Mouse (Mus musculus) erythroblast, adult 5-6 weeks (primary cell): ENCODE results near the gene Sema6c. TPM values are rescaled to one million over a fixed set of nuclear protein-coding genes. Genes with fewer than 3 reads are reported as not detected.
"Not testable (repeated sequence)": the region's sequence is repeated elsewhere in the genome, so short reads cannot be mapped to it uniquely, and the experiment has no call there.

Experiments used
- ATAC-seq: replicated peaks from 2 replicates; pipeline ENCODE4 v1.8.0; 2016; ENCODE audit warnings: moderate number of reproducible peaks, mild to moderate bottlenecking, moderate TSS enrichment, inconsistent platforms; ENCODE audit not compliant: poor library complexity, low FRiP score, severe bottlenecking
- total RNA-seq, 2 experiments: library from RNA; stranded (forward) in 1 of 2; stranded (reverse) in 1 of 2; fragments of 150-400 nt in 1 of 2; fragments of 200-764, 138-1000 nt in 1 of 2; gene quantifications; 2 replicates each; pipeline versions ENCODE4 v1.2.3 to v1.2.4; 2015 to 2017; ENCODE audit warnings: low replicate concordance in 2 of 2

The Sema6c gene
- total RNA-seq (2015; ENCODE audit: low replicate concordance) (not detected in 2 replicates), total RNA-seq (2017; ENCODE audit: low replicate concordance) (not detected in 2 replicates)

GRCm38 (mm10) chr3:95159987-95160963, at the start of gene Sema6c:
Gene Sema6c (plus strand): TSS chr3:95160457.
- ATAC-seq = peak; percentile 97

- peak; percentile 70 for ATAC-seq
These were observed 49.1 kb upstream of the Sema6c start, which contains the start of gene Vps72 for GRCm38 (mm10) chr3:95110911-95111726. Gene Vps72 (plus strand): TSS chr3:95111022.

GRCm38 (mm10) chr3:95112760-95113159, 47.5 kb upstream of the Sema6c start:
- ATAC-seq = no peak

- ATAC-seq = no peak
These were observed 42.5 kb upstream of the Sema6c start for GRCm38 (mm10) chr3:95117751-95118150.

GRCm38 (mm10) chr3:95121580-95121979, 38.7 kb upstream of the Sema6c start:
- ATAC-seq = no peak

GRCm38 (mm10) chr3:95124246-95124645, 36.0 kb upstream of the Sema6c start, which contains the start of gene Tmod4:
Gene Tmod4 (plus strand): TSS chr3:95124476.
- peak; percentile 63 for ATAC-seq

GRCm38 (mm10) chr3:95124972-95125371, 35.3 kb upstream of the Sema6c start:
- ATAC-seq = no peak

GRCm38 (mm10) chr3:95129226-95129651, 31.0 kb upstream of the Sema6c start:
- no peak for ATAC-seq

- no peak for ATAC-seq
These were observed 30.2 kb upstream of the Sema6c start for GRCm38 (mm10) chr3:95130081-95130480.

GRCm38 (mm10) chr3:95132389-95132788, 27.9 kb upstream of the Sema6c start:
- not testable (repeated sequence) for ATAC-seq

- 0 out of 2 replicates have a peak, but pooled peaks have one; percentile 3 for ATAC-seq
These were observed 27.1 kb upstream of the Sema6c start for GRCm38 (mm10) chr3:95133176-95133575.

GRCm38 (mm10) chr3:95133680-95134101, 26.6 kb upstream of the Sema6c start, which contains the start of the genes Scnm1 and Lysmd1:
Gene Scnm1 (minus strand): TSS chr3:95134011.
Gene Lysmd1 (plus strand): TSS chr3:95134088.
- ATAC-seq = peak; percentile 93

- peak; percentile 56 for ATAC-seq
These were observed 26.1 kb upstream of the Sema6c start for GRCm38 (mm10) chr3:95134133-95134532.

- peak; percentile 52 for ATAC-seq
These were observed 25.2 kb upstream of the Sema6c start for GRCm38 (mm10) chr3:95135023-95135422.

- no peak for ATAC-seq
These were observed 24.7 kb upstream of the Sema6c start for GRCm38 (mm10) chr3:95135433-95136052.

GRCm38 (mm10) chr3:95136336-95136735, 23.9 kb upstream of the Sema6c start:
- ATAC-seq = no peak

GRCm38 (mm10) chr3:95139586-95140288, 20.5 kb upstream of the Sema6c start:
- ATAC-seq = no peak

GRCm38 (mm10) chr3:95140289-95140595, 20.0 kb upstream of the Sema6c start:
- ATAC-seq = no peak

- ATAC-seq = no peak
These were observed 19.5 kb upstream of the Sema6c start for GRCm38 (mm10) chr3:95140795-95141194.
